Comparison of ENCODE assay signal across 23 mouse cellular contexts in the genomic region with DNA sequence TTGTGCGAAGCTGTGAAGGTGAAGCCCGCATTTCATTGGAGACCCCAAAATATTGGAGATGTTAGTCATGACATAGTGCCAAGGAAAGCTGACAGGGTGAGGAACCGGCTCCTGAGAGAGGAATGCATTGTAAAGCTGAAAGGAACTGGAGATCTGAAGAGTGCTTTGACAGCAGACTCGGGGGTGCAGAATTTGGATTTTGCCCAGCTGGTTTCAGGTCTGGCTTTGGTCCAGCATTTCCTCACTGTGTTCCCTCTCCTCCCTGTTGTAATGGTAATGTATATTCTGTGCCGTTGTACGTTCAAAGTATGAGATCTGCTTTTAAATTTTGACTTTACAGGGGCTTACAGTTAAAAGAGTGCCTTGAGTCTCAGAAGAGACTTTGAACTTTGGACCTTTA. TPM values are rescaled to one million over a fixed set of nuclear protein-coding genes. Genes with fewer than 3 reads are reported as not detected.
A peak's percentile ranks its signal among the peaks of the same experiment; 100 is the strongest.
DNase-seq lines count a peak whose midpoint lies in the region; ATAC-seq and TF ChIP-seq lines count a peak whose summit lies in the region.
"Had no signal": no experiment of that assay in that cellular context is flagged by ENCODE, and none has a peak within 500 bp of the region (broad histone marks: within the 10 kb centered on the region; RNA-seq: fewer than 3 reads in every experiment).

No protein-coding gene starts in this region.

- no peak overlapping the region for H3K27ac ChIP-seq in forebrain, embryonic 13.5 days
- no peak overlapping the region for H3K27ac ChIP-seq in forebrain, embryonic 10.5 days
- H3K27ac ChIP-seq in kidney, adult 2 months (ENCODE audit: insufficient read depth, low read depth, low read length), result no peak overlapping the region
- H3K27ac ChIP-seq in midbrain, embryonic 13.5 days, result no peak overlapping the region
- no peak overlapping the region for H3K27ac ChIP-seq in midbrain, postnatal 0 days (ENCODE audit: low read depth, low read length)
- H3K27ac ChIP-seq: embryonic facial prominence, embryonic 13.5 days; heart, embryonic 13.5 days; limb, embryonic 12.5 days; liver, embryonic 13.5 days; macrophage; neural tube, embryonic 12.5 days had no signal

- peaks cover 10% of the 10 kb centered on the region for H3K4me1 ChIP-seq in forebrain, embryonic 13.5 days
- 0 out of 2 replicates have a peak, but pooled peaks cover 3% of the 10 kb centered on the region for H3K4me1 ChIP-seq in forebrain, embryonic 10.5 days
- peaks cover 7% of the 10 kb centered on the region for H3K4me1 ChIP-seq in kidney, adult 2 months (ENCODE audit: control insufficient read depth, insufficient read depth, low read length)
- 0 out of 2 replicates have a peak, but pooled peaks cover 5% of the 10 kb centered on the region for H3K4me1 ChIP-seq in midbrain, embryonic 13.5 days (replicated peaks)
- no peaks in the 10 kb centered on the region for H3K4me1 ChIP-seq in midbrain, postnatal 0 days (ENCODE audit: insufficient read depth, low read length)
- H3K4me1 ChIP-seq: limb, embryonic 12.5 days; liver, embryonic 13.5 days; neural tube, embryonic 12.5 days had no signal

- H3K9ac ChIP-seq in forebrain, embryonic 13.5 days, result no peak overlapping the region
- H3K9ac ChIP-seq in midbrain, embryonic 13.5 days (replicated peaks), result no peak overlapping the region
- H3K9ac ChIP-seq in midbrain, postnatal 0 days (replicated peaks; ENCODE audit: low read length, poor library complexity, severe bottlenecking), result no peak overlapping the region
- H3K9ac ChIP-seq: embryonic facial prominence, embryonic 13.5 days; heart, embryonic 13.5 days; limb, embryonic 12.5 days; liver, embryonic 13.5 days; neural tube, embryonic 12.5 days had no signal

- WGBS in forebrain, embryonic 13.5 days, result 45% methylated on average over 6 of the region's 6 CpGs
- 88% methylated on average over 6 of the region's 6 CpGs for WGBS in forebrain, embryonic 10.5 days
- WGBS in kidney, adult 2 months, result 61% methylated on average over 6 of the region's 6 CpGs
- 61% methylated on average over 6 of the region's 6 CpGs for WGBS in midbrain, embryonic 13.5 days
- 43% methylated on average over 6 of the region's 6 CpGs for WGBS in midbrain, postnatal 0 days

- peak; percentile 55; the same call in 1 of the 2 replicates for ATAC-seq in forebrain, embryonic 13.5 days
- ATAC-seq in midbrain, embryonic 13.5 days, result 0 out of 2 replicates have a peak, but pooled peaks have one; percentile 45
- no peak for ATAC-seq in midbrain, postnatal 0 days (ENCODE audit: low FRiP score)

- H3K4me2 ChIP-seq in forebrain, embryonic 13.5 days, result no peak overlapping the region
- H3K4me2 ChIP-seq in midbrain, embryonic 13.5 days (replicated peaks), result no peak overlapping the region
- no peak overlapping the region for H3K4me2 ChIP-seq in midbrain, postnatal 0 days (ENCODE audit: low read depth, low read length, poor library complexity, severe bottlenecking)
- H3K4me2 ChIP-seq: embryonic facial prominence, embryonic 13.5 days; heart, embryonic 13.5 days; limb, embryonic 12.5 days; liver, embryonic 13.5 days; neural tube, embryonic 12.5 days had no signal

- H3K9me3 ChIP-seq in forebrain, embryonic 13.5 days (replicated peaks), result no peaks in the 10 kb centered on the region
- H3K9me3 ChIP-seq in forebrain, embryonic 10.5 days, result no peaks in the 10 kb centered on the region
- no peaks in the 10 kb centered on the region for H3K9me3 ChIP-seq in midbrain, embryonic 13.5 days
- H3K9me3 ChIP-seq in midbrain, postnatal 0 days (ENCODE audit: low read length), result no peaks in the 10 kb centered on the region
- H3K9me3 ChIP-seq: embryonic facial prominence, embryonic 13.5 days; heart, embryonic 13.5 days; limb, embryonic 12.5 days; liver, embryonic 13.5 days; neural tube, embryonic 12.5 days had no signal

- DNase-seq in forebrain, embryonic 10.5 days (ENCODE audit: extremely low spot score, low spot score), result no peak
- DNase-seq in kidney, adult 2 months, result peak; percentile 8
- no peak for DNase-seq in kidney, postnatal 4 days
- no peak for DNase-seq in midbrain, postnatal 0 days (ENCODE audit: low spot score)
- peak; percentile 64 for DNase-seq in brain, embryonic 14.5 days (ENCODE audit: low read depth)
- DNase-seq in thymus, postnatal 0 days (ENCODE audit: low spot score), result no peak
- DNase-seq: cerebellum, adult 2 months; cerebellum, postnatal 25 days; gastrocnemius, postnatal 10 days; heart, adult 18-20 months; heart, postnatal 14 days; kidney, adult 11 months; layer of hippocampus, postnatal 36 days; liver, embryonic 13.5 days; lung, adult 2 months; thymus, postnatal 14 days had no signal

- no peak for TF ChIP-seq CTCF in kidney, adult 2 months (conservative IDR thresholded peaks at IDR 0.05; ENCODE audit: insufficient read depth, insufficient read length, low read depth, low read length)
- no peak for TF ChIP-seq CTCF in midbrain, postnatal 0 days (IDR thresholded peaks at IDR 0.05)
- no peak for TF ChIP-seq CTCF in brain, embryonic 14.5 days (IDR thresholded peaks at IDR 0.05; ENCODE audit: borderline replicate concordance, extremely low read depth, insufficient read depth, insufficient read length)

- TF ChIP-seq POLR2A in kidney, adult 2 months (IDR thresholded peaks at IDR 0.05; ENCODE audit: low read depth, low read length), result no peak
- no peak for TF ChIP-seq POLR2A in brain, embryonic 14.5 days (IDR thresholded peaks at IDR 0.05; ENCODE audit: borderline replicate concordance, extremely low read depth, insufficient read depth, insufficient read length, poor library complexity, severe bottlenecking)

- no peaks in the 10 kb centered on the region for H3K27me3 ChIP-seq in forebrain, embryonic 13.5 days
- no peaks in the 10 kb centered on the region for H3K27me3 ChIP-seq in forebrain, embryonic 10.5 days (ENCODE audit: poor library complexity, severe bottlenecking)
- H3K27me3 ChIP-seq in kidney, adult 2 months (replicated peaks; ENCODE audit: control insufficient read depth, insufficient read depth, low read length), result no peaks in the 10 kb centered on the region
- H3K27me3 ChIP-seq in midbrain, embryonic 13.5 days, result no peaks in the 10 kb centered on the region
- no peaks in the 10 kb centered on the region for H3K27me3 ChIP-seq in midbrain, postnatal 0 days (ENCODE audit: insufficient read depth, low read length)
- H3K27me3 ChIP-seq: embryonic facial prominence, embryonic 13.5 days; heart, embryonic 13.5 days; limb, embryonic 12.5 days; liver, embryonic 13.5 days; neural tube, embryonic 12.5 days had no signal

- H3K4me3 ChIP-seq in forebrain, embryonic 13.5 days, result no peak overlapping the region
- no peak overlapping the region for H3K4me3 ChIP-seq in forebrain, embryonic 10.5 days
- no peak overlapping the region for H3K4me3 ChIP-seq in kidney, adult 2 months (ENCODE audit: insufficient read depth, low read depth, low read length)
- no peak overlapping the region for H3K4me3 ChIP-seq in midbrain, embryonic 13.5 days (replicated peaks)
- H3K4me3 ChIP-seq in midbrain, postnatal 0 days (ENCODE audit: low read depth, low read length), result no peak overlapping the region
- H3K4me3 ChIP-seq: embryonic facial prominence, embryonic 13.5 days; heart, embryonic 13.5 days; limb, embryonic 12.5 days; liver, embryonic 13.5 days; neural tube, embryonic 12.5 days had no signal

- no peaks in the 10 kb centered on the region for H3K36me3 ChIP-seq in forebrain, embryonic 13.5 days (ENCODE audit: poor library complexity, severe bottlenecking)
- no peaks in the 10 kb centered on the region for H3K36me3 ChIP-seq in forebrain, embryonic 10.5 days (replicated peaks)
- no peaks in the 10 kb centered on the region for H3K36me3 ChIP-seq in kidney, adult 2 months (ENCODE audit: control insufficient read depth, insufficient read depth, low read length)
- H3K36me3 ChIP-seq in midbrain, embryonic 13.5 days, result no peaks in the 10 kb centered on the region
- H3K36me3 ChIP-seq in midbrain, postnatal 0 days (ENCODE audit: insufficient read depth, low read length), result no peaks in the 10 kb centered on the region
- H3K36me3 ChIP-seq: embryonic facial prominence, embryonic 13.5 days; heart, embryonic 13.5 days; limb, embryonic 12.5 days; liver, embryonic 13.5 days; neural tube, embryonic 12.5 days had no signal

RNA-seq across cellular contexts. Expression of gene Ifrd1, which starts 55.7 kb away (rescaled TPM):
- 183 and 186 TPM in 2 replicates for polyA plus RNA-seq in forebrain, embryonic 13.5 days (2015; fragmentation: Nextera tagmentation; extraction: Ambion mirVana)
- polyA plus RNA-seq in forebrain, embryonic 10.5 days (2016; fragmentation: Nextera tagmentation; extraction: Ambion mirVana), result 124 and 138 TPM in 2 replicates
- polyA plus RNA-seq in kidney, adult 2 months (2012; rRNA removed), result 7.9 and 8.2 TPM in 2 replicates
- 164 and 172 TPM in 2 replicates for polyA plus RNA-seq in midbrain, embryonic 13.5 days (2015; fragmentation: Nextera tagmentation; extraction: Ambion mirVana)
- total RNA-seq in midbrain, postnatal 0 days (2014; rRNA removed), result 54.0 and 89.3 TPM in 2 replicates
- 124 and 133 TPM in 2 replicates for polyA plus RNA-seq in midbrain, postnatal 0 days (2015; fragmentation: Nextera tagmentation; extraction: Ambion mirVana)
- polyA plus RNA-seq in brain, embryonic 14.5 days (2012; rRNA removed), result 59.0 and 59.6 TPM in 2 replicates
- polyA plus RNA-seq in thymus, postnatal 0 days (2015; fragmentation: Nextera tagmentation; extraction: Ambion mirVana), result 111 and 123 TPM in 2 replicates

Comparison
In these comparisons a context has a peak if more than half of its experiments do, and no peak if none do; other contexts are left out.
1. DNase-seq: peak in kidney, adult 2 months (single experiment) and brain, embryonic 14.5 days (single experiment); none in forebrain, embryonic 10.5 days (single experiment), kidney, postnatal 4 days (0 of 2), midbrain, postnatal 0 days (single experiment) and thymus, postnatal 0 days (single experiment).